Mouse (Mus musculus): ENCODE results near the gene Rcsd1.

DNA sequence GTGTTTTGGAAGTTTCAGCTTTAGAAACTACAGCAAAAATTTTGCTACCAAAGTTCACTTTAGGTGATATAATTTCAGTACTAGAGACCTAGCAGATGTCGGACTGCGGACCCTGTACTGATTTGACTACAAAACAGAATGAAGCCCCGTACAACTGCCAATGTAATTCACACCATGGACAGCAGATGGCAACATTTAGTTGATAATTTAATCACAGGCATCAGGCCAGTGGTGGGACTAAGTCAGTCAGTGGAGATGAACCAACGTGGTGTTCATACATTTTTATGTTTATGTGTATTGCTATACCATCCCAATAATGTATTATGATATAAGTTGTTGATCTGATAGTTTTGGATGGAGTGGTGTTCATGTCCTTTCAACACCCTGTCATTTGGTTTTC is 48.8 kb downstream of the Rcsd1 start:
- TF ChIP-seq CTCF (IDR thresholded peaks at IDR 0.05; ENCODE audit: extremely low read depth, insufficient read depth, low read length) = peak; percentile 73
- no peak for TF ChIP-seq POLR2A (IDR thresholded peaks at IDR 0.05; ENCODE audit: extremely low read depth, insufficient read depth, low read length)
